ENCODE assay signal across 13 mouse cellular contexts in genomic region chr1:195017626-195018025, GRCm38 (mm10).
DNase-seq lines count a peak whose midpoint lies in the region; ATAC-seq and TF ChIP-seq lines count a peak whose summit lies in the region.
"Had no signal": no experiment of that assay in that cellular context is flagged by ENCODE, and none has a peak within 500 bp of the region (broad histone marks: within the 10 kb centered on the region; RNA-seq: fewer than 3 reads in every experiment).

No protein-coding gene starts in this region.

- WGBS in forebrain, embryonic 15.5 days = 85% methylated on average over 4 of the region's 4 CpGs
- WGBS in forebrain, embryonic 10.5 days = 89% methylated on average over 4 of the region's 4 CpGs

- H3K9ac ChIP-seq in forebrain, embryonic 15.5 days (replicated peaks) = no peak overlapping the region
- H3K9ac ChIP-seq: liver, embryonic 15.5 days had no signal

- DNase-seq in forebrain, embryonic 10.5 days (ENCODE audit: extremely low spot score, low spot score) = no peak
- DNase-seq in kidney, adult 9 months = peak; percentile 44
- no peak for DNase-seq in kidney, postnatal 10 days
- DNase-seq in testis, postnatal 14 days (ENCODE audit: low spot score) = no peak
- DNase-seq in adrenal gland, postnatal 36 days = no peak
- DNase-seq in thymus, adult 18-20 months = no peak
- DNase-seq: thymus, postnatal 25 days had no signal

- no peak for TF ChIP-seq CTCF in testis, adult 2 months (IDR thresholded peaks at IDR 0.05; ENCODE audit: control insufficient read depth, insufficient read depth, insufficient replicate concordance, low read depth, low read length)

- 0 out of 2 replicates have a peak overlapping the region, but pooled peaks have one; percentile 40 for H3K4me2 ChIP-seq in forebrain, embryonic 15.5 days (replicated peaks)
- H3K4me2 ChIP-seq: liver, embryonic 15.5 days had no signal

- no peak for TF ChIP-seq POLR2A in testis, adult 2 months (IDR thresholded peaks at IDR 0.05; ENCODE audit: control insufficient read depth, low read depth, low read length)

- peaks cover 10% of the 10 kb centered on the region for H3K4me1 ChIP-seq in forebrain, embryonic 15.5 days
- peaks cover 5% of the 10 kb centered on the region; the same call in 1 of the 2 replicates for H3K4me1 ChIP-seq in forebrain, embryonic 10.5 days
- no peaks in the 10 kb centered on the region for H3K4me1 ChIP-seq in testis, adult 2 months (ENCODE audit: control insufficient read depth, insufficient read depth, low read length)
- H3K4me1 ChIP-seq: liver, embryonic 15.5 days had no signal

- no peak overlapping the region for H3K4me3 ChIP-seq in forebrain, embryonic 15.5 days
- H3K4me3 ChIP-seq in forebrain, embryonic 10.5 days = no peak overlapping the region
- peak overlapping the region; percentile 15 for H3K4me3 ChIP-seq in testis, adult 2 months (ENCODE audit: control insufficient read depth, low read depth, low read length)
- H3K4me3 ChIP-seq: embryonic facial prominence, embryonic 10.5 days; liver, embryonic 15.5 days had no signal

- no peaks in the 10 kb centered on the region for H3K27me3 ChIP-seq in forebrain, embryonic 15.5 days
- no peaks in the 10 kb centered on the region for H3K27me3 ChIP-seq in forebrain, embryonic 10.5 days (ENCODE audit: poor library complexity, severe bottlenecking)
- H3K27me3 ChIP-seq in testis, adult 2 months (ENCODE audit: control insufficient read depth, insufficient read depth, low read length) = no peaks in the 10 kb centered on the region
- H3K27me3 ChIP-seq: heart, embryonic 15.5 days; liver, embryonic 15.5 days had no signal

- no peak for ATAC-seq in forebrain, embryonic 15.5 days (replicated peaks)

- 0 out of 2 replicates have a peak overlapping the region, but pooled peaks have one; percentile 72 for H3K27ac ChIP-seq in forebrain, embryonic 15.5 days (replicated peaks)
- no peak overlapping the region for H3K27ac ChIP-seq in forebrain, embryonic 10.5 days
- H3K27ac ChIP-seq in testis, adult 2 months (ENCODE audit: control insufficient read depth, insufficient read depth, low read depth, low read length) = no peak overlapping the region
- H3K27ac ChIP-seq: embryonic facial prominence, embryonic 10.5 days; liver, embryonic 15.5 days had no signal

- H3K36me3 ChIP-seq in forebrain, embryonic 15.5 days = no peaks in the 10 kb centered on the region
- no peaks in the 10 kb centered on the region for H3K36me3 ChIP-seq in forebrain, embryonic 10.5 days (replicated peaks)
- H3K36me3 ChIP-seq in testis, adult 2 months (ENCODE audit: control insufficient read depth, insufficient read depth, low read length) = no peaks in the 10 kb centered on the region
- H3K36me3 ChIP-seq: embryonic facial prominence, embryonic 10.5 days; heart, embryonic 15.5 days; liver, embryonic 15.5 days had no signal

- H3K9me3 ChIP-seq in forebrain, embryonic 15.5 days = no peaks in the 10 kb centered on the region
- no peaks in the 10 kb centered on the region for H3K9me3 ChIP-seq in forebrain, embryonic 10.5 days
- H3K9me3 ChIP-seq: embryonic facial prominence, embryonic 10.5 days; G1E; heart, embryonic 15.5 days; liver, embryonic 15.5 days had no signal
